Mouse (Mus musculus) liver, embryonic 11.5 days (tissue): ENCODE results near the gene Ugt1a10. TPM values are rescaled to one million over a fixed set of nuclear protein-coding genes. Genes with fewer than 3 reads are reported as not detected.

Source experiments
- ATAC-seq: fragments of 200-750 bp; cut with Nextera tagmentation; replicated peaks from 2 replicates; pipeline ENCODE4 v1.8.0; 2017; ENCODE audit warnings: moderate number of reproducible peaks, mild to moderate bottlenecking, moderate TSS enrichment, moderate library complexity; ENCODE audit not compliant: low FRiP score
- DNase-seq: peaks from one replicate; pipeline ENCODE4 v3.0.0-alpha.2; 2017; ENCODE audit warnings: low spot score
- H3K27ac ChIP-seq: fragments of 300-500 bp; sonication (generic); 2 replicates; pipeline ENCODE4 v1.5.1; 2014; ENCODE audit warnings: mild to moderate bottlenecking, low read depth, low read length, control low read depth
- H3K27me3 ChIP-seq: fragments of 300-500 bp; sonication (generic); replicated peaks from 2 replicates; pipeline ENCODE4 v1.6.1; 2014; ENCODE audit warnings: low read length, mixed read lengths; ENCODE audit not compliant: control insufficient read depth, insufficient read depth
- H3K36me3 ChIP-seq: fragments of 300-500 bp; sonication (generic); 2 replicates; pipeline ENCODE4 v1.6.1; 2014; ENCODE audit warnings: mild to moderate bottlenecking, low read length, moderate library complexity, mixed read lengths; ENCODE audit not compliant: control insufficient read depth, insufficient read depth
- H3K4me1 ChIP-seq: fragments of 300-500 bp; sonication (generic); replicated peaks from 2 replicates; pipeline ENCODE4 v1.6.1; 2014; ENCODE audit warnings: low read length, mixed read lengths; ENCODE audit not compliant: control insufficient read depth, insufficient read depth
- H3K4me2 ChIP-seq: fragments of 300-500 bp; sonication (generic); 2 replicates; pipeline ENCODE4 v1.6.1; 2014; ENCODE audit warnings: mild to moderate bottlenecking, control low read depth, moderate library complexity
- H3K4me3 ChIP-seq: fragments of 300-500 bp; sonication (generic); 2 replicates; pipeline ENCODE4 v1.5.1; 2014; ENCODE audit warnings: low read depth, low read length, control low read depth
- H3K9ac ChIP-seq: fragments of 300-500 bp; sonication (generic); 2 replicates; pipeline ENCODE4 v1.6.1; 2014; ENCODE audit warnings: low read depth, low read length, control low read depth
- H3K9me3 ChIP-seq: fragments of 300-500 bp; sonication (generic); 2 replicates; pipeline ENCODE4 v1.6.1; 2016; ENCODE audit warnings: low read length, inconsistent platforms, mixed read lengths; ENCODE audit not compliant: control insufficient read depth
- WGBS: fragments of 180-500 bp; shearing (Covaris S2); extraction: QIAGEN DNeasy Blood & Tissue Kit; methylation state at CpG from one replicate; pipeline ENCODE4 v1.1.7; 2014; 5-methylcytosine and 5-hydroxymethylcytosine counted together
- polyA plus RNA-seq: library from polyadenylated mRNA; unstranded; fragments of >200 nt; fragmentation: Nextera tagmentation; extraction: Ambion mirVana; gene quantifications from 2 replicates; pipeline ENCODE4 v1.2.1, GENCODE M21; 2014

Gene Ugt1a10
- polyA plus RNA-seq, 1 experiment from 2014 or later, result not detected

GRCm38 (mm10) chr1:88230981-88231802 lies 176.0 kb downstream of the Ugt1a10 start:
- no peak overlapping the region for H3K27ac ChIP-seq
- DNase-seq, result no peak
- no peaks in the 10 kb centered on the region for H3K27me3 ChIP-seq
- peaks cover 95% of the 10 kb centered on the region for H3K9me3 ChIP-seq
- ATAC-seq, result no peak
- H3K4me1 ChIP-seq, result no peaks in the 10 kb centered on the region
- H3K4me2 ChIP-seq, result no peak overlapping the region
- no peak overlapping the region for H3K9ac ChIP-seq
- no peaks in the 10 kb centered on the region for H3K36me3 ChIP-seq
- H3K4me3 ChIP-seq, result no peak overlapping the region
- 67% methylated on average over 6 of the region's 6 CpGs for WGBS

- Histone ChIP-seq H3K36me3 (no peaks in the 10 kb centered on the region), H3K27me3 (no peaks in the 10 kb centered on the region), H3K4me1 (no peaks in the 10 kb centered on the region), H3K4me2 (no peak overlapping the region), H3K9ac (no peak overlapping the region), H3K27ac (no peak overlapping the region), H3K9me3 (peaks cover 92% of the 10 kb centered on the region), H3K4me3 (no peak overlapping the region)
- ATAC-seq (no peak), DNase-seq (no peak)
- WGBS, result 61% methylated on average over 7 of the region's 7 CpGs
Measured at GRCm38 (mm10) chr1:88231803-88232499, 176.8 kb downstream of the Ugt1a10 start.

- no peak overlapping the region for H3K9ac ChIP-seq
- H3K27me3 ChIP-seq, result no peaks in the 10 kb centered on the region
- 48% methylated on average over 3 of the region's 3 CpGs for WGBS
- peaks cover 94% of the 10 kb centered on the region for H3K9me3 ChIP-seq
- ATAC-seq (no peak), DNase-seq (no peak)
- H3K27ac ChIP-seq, result no peak overlapping the region
- H3K4me3 ChIP-seq, result no peak overlapping the region
- H3K4me2 ChIP-seq, result no peak overlapping the region
- no peaks in the 10 kb centered on the region for H3K36me3 ChIP-seq
- no peaks in the 10 kb centered on the region for H3K4me1 ChIP-seq
Measured at GRCm38 (mm10) chr1:88232664-88233380, 177.6 kb downstream of the Ugt1a10 start.

- WGBS, result 65% methylated on average over 14 of the region's 14 CpGs
- Histone ChIP-seq H3K4me1 (no peaks in the 10 kb centered on the region), H3K9ac (no peak overlapping the region), H3K36me3 (no peaks in the 10 kb centered on the region), H3K27me3 (no peaks in the 10 kb centered on the region), H3K9me3 (peaks cover 94% of the 10 kb centered on the region), H3K27ac (no peak overlapping the region), H3K4me2 (no peak overlapping the region), H3K4me3 (no peak overlapping the region)
- no peak for ATAC-seq
- no peak for DNase-seq
Measured at GRCm38 (mm10) chr1:88233421-88234247, 178.4 kb downstream of the Ugt1a10 start.

- WGBS, result 60% methylated on average over 4 of the region's 4 CpGs
- H3K36me3 ChIP-seq, result no peaks in the 10 kb centered on the region
Measured at GRCm38 (mm10) chr1:88234248-88234610, 179.0 kb downstream of the Ugt1a10 start.

GRCm38 (mm10) chr1:88234646-88235045 lies 179.5 kb downstream of the Ugt1a10 start:
- 39% methylated on average over 5 of the region's 5 CpGs for WGBS
- no peak for ATAC-seq
- Histone ChIP-seq H3K4me2 (no peak overlapping the region), H3K36me3 (no peaks in the 10 kb centered on the region), H3K27ac (no peak overlapping the region), H3K9ac (no peak overlapping the region), H3K4me3 (no peak overlapping the region), H3K9me3 (peaks cover 94% of the 10 kb centered on the region), H3K27me3 (no peaks in the 10 kb centered on the region), H3K4me1 (no peaks in the 10 kb centered on the region)
- no peak for DNase-seq

More at GRCm38 (mm10) chr1:88234248-88234610, 179.0 kb downstream of the Ugt1a10 start:
- no peaks in the 10 kb centered on the region for H3K4me1 ChIP-seq
- peaks cover 94% of the 10 kb centered on the region for H3K9me3 ChIP-seq
- H3K4me3 ChIP-seq, result no peak overlapping the region
- no peak overlapping the region for H3K9ac ChIP-seq
- H3K27me3 ChIP-seq, result no peaks in the 10 kb centered on the region
- ATAC-seq (no peak), DNase-seq (no peak)
- no peak overlapping the region for H3K4me2 ChIP-seq
- no peak overlapping the region for H3K27ac ChIP-seq

GRCm38 (mm10) chr1:88235046-88235893 lies 180.1 kb downstream of the Ugt1a10 start:
- H3K4me1 ChIP-seq, result no peaks in the 10 kb centered on the region
- H3K27me3 ChIP-seq, result no peaks in the 10 kb centered on the region
- WGBS, result 56% methylated on average over 11 of the region's 11 CpGs
- no peak overlapping the region for H3K4me3 ChIP-seq
- H3K36me3 ChIP-seq, result no peaks in the 10 kb centered on the region
- ATAC-seq, result no peak
- H3K9ac ChIP-seq, result no peak overlapping the region
- no peak for DNase-seq
- peaks cover 93% of the 10 kb centered on the region for H3K9me3 ChIP-seq
- no peak overlapping the region for H3K27ac ChIP-seq
- no peak overlapping the region for H3K4me2 ChIP-seq
